Mouse (Mus musculus) stomach, postnatal 0 days (tissue): Measurements from ENCODE around the gene Chmp2b. TPM values are rescaled to one million over a fixed set of nuclear protein-coding genes. Genes with fewer than 3 reads are reported as not detected.

Source experiments
- ATAC-seq: fragments of 200-750 bp; cut with Nextera tagmentation; 2 replicates; pipeline ENCODE4 v1.8.0; 2017; ENCODE audit not compliant: low FRiP score, low TSS enrichment
- DNase-seq: peaks from one replicate; pipeline ENCODE4 v3.0.0-alpha.2; 2016; ENCODE audit warnings: low spot score
- H3K27ac ChIP-seq: fragments of 300-500 bp; sonication (generic); replicated peaks from 2 replicates; pipeline ENCODE4 v1.5.1; 2014; ENCODE audit warnings: mild to moderate bottlenecking, control low read depth
- H3K27me3 ChIP-seq: fragments of 300-500 bp; sonication (generic); 2 replicates; pipeline ENCODE4 v1.6.1; 2014; ENCODE audit warnings: low read length; ENCODE audit not compliant: control insufficient read depth, insufficient read depth
- H3K36me3 ChIP-seq: fragments of 300-500 bp; sonication (generic); 2 replicates; pipeline ENCODE4 v1.6.1; 2014; ENCODE audit warnings: low read length, mixed read lengths; ENCODE audit not compliant: control insufficient read depth, insufficient read depth
- H3K4me1 ChIP-seq: fragments of 300-500 bp; sonication (generic); replicated peaks from 2 replicates; pipeline ENCODE4 v1.6.1; 2014; ENCODE audit warnings: antibody characterized with exemption; ENCODE audit not compliant: control insufficient read depth, insufficient read depth
- H3K4me2 ChIP-seq: fragments of 300-500 bp; sonication (generic); replicated peaks from 2 replicates; pipeline ENCODE4 v1.6.1; 2014; ENCODE audit warnings: low read depth, mild to moderate bottlenecking, control low read depth, moderate library complexity
- H3K4me3 ChIP-seq: fragments of 300-500 bp; sonication (generic); 2 replicates; pipeline ENCODE4 v1.5.1; 2014; ENCODE audit warnings: low read depth, low read length, control low read depth
- H3K9ac ChIP-seq: fragments of 300-500 bp; sonication (generic); 2 replicates; pipeline ENCODE4 v1.6.1; 2014; ENCODE audit warnings: mild to moderate bottlenecking, low read length, control low read depth, mixed read lengths
- H3K9me3 ChIP-seq: fragments of 300-500 bp; sonication (generic); 2 replicates; pipeline ENCODE4 v1.6.1; 2016; ENCODE audit warnings: low read length; ENCODE audit not compliant: control insufficient read depth
- CTCF ChIP-seq: IDR thresholded peaks from 2 replicates; pipeline ENCODE4 v1.5.1; 2016; ENCODE audit warnings: antibody characterized with exemption, low read depth, mild to moderate bottlenecking, moderate library complexity
- EP300 ChIP-seq: optimal IDR thresholded peaks from 2 replicates; pipeline ENCODE3; 2016; ENCODE audit warnings: antibody characterized with exemption
- WGBS: fragments of 180-500 bp; shearing (Covaris S2); extraction: QIAGEN DNeasy Blood & Tissue Kit; methylation state at CpG from one replicate; pipeline ENCODE4 v1.1.7; 2014; 5-methylcytosine and 5-hydroxymethylcytosine counted together
- polyA plus RNA-seq: library from polyadenylated mRNA; unstranded; fragments of >200 nt; fragmentation: Nextera tagmentation; extraction: Ambion mirVana; gene quantifications from 2 replicates; pipeline ENCODE4 v1.2.1, GENCODE M21; 2015

The Chmp2b gene
- polyA plus RNA-seq, 1 experiment from 2014 or later, result 131 TPM

- DNase-seq, result no peak
- H3K27me3 ChIP-seq, result no peaks in the 10 kb centered on the region
- no peak for TF ChIP-seq CTCF
- TF ChIP-seq EP300, result no peak
- no peak within 1 kb of the TSS for H3K9ac ChIP-seq
- 63% methylated on average over 6 of the region's 6 CpGs for WGBS
- H3K4me2 ChIP-seq, result no peak within 1 kb of the TSS
- no peak for ATAC-seq
- H3K36me3 ChIP-seq, result no peaks in the 10 kb centered on the region
- H3K4me3 ChIP-seq, result no peak within 1 kb of the TSS
- no peaks in the 10 kb centered on the region for H3K4me1 ChIP-seq
- H3K27ac ChIP-seq, result no peak within 1 kb of the TSS
- no peaks in the 10 kb centered on the region for H3K9me3 ChIP-seq
Measured at GRCm38 (mm10) chr16:65520211-65520610, 42.3 kb downstream of the Chmp2b start, which contains the start of gene Pou1f1. Gene Pou1f1 (plus strand): TSS chr16:65520511.

GRCm38 (mm10) chr16:65514223-65514622 is 48.3 kb downstream of the Chmp2b start:
- H3K9ac ChIP-seq, result no peak overlapping the region
- no peak overlapping the region for H3K4me3 ChIP-seq
- no peak for TF ChIP-seq CTCF
- no peak for TF ChIP-seq EP300
- no peak overlapping the region for H3K27ac ChIP-seq
- no peak for ATAC-seq
- WGBS, result 72% methylated on average over 7 of the region's 7 CpGs
- H3K9me3 ChIP-seq, result no peaks in the 10 kb centered on the region
- no peak for DNase-seq
- H3K36me3 ChIP-seq, result no peaks in the 10 kb centered on the region
- H3K4me1 ChIP-seq, result no peaks in the 10 kb centered on the region
- H3K4me2 ChIP-seq, result no peak overlapping the region
- H3K27me3 ChIP-seq, result no peaks in the 10 kb centered on the region

GRCm38 (mm10) chr16:65497049-65497448 is 65.5 kb downstream of the Chmp2b start:
- TF ChIP-seq EP300, result no peak
- peak; percentile 81 for TF ChIP-seq CTCF
- 30% methylated on average over 2 of the region's 2 CpGs for WGBS
- Histone ChIP-seq H3K36me3 (no peaks in the 10 kb centered on the region), H3K27me3 (no peaks in the 10 kb centered on the region), H3K4me3 (no peak overlapping the region), H3K9ac (no peak overlapping the region), H3K9me3 (no peaks in the 10 kb centered on the region), H3K27ac (no peak overlapping the region), H3K4me2 (no peak overlapping the region), H3K4me1 (no peaks in the 10 kb centered on the region)
- ATAC-seq (no peak), DNase-seq (no peak)

GRCm38 (mm10) chr16:65496030-65496429 is 66.5 kb downstream of the Chmp2b start:
- H3K36me3 ChIP-seq, result no peaks in the 10 kb centered on the region
- H3K9ac ChIP-seq, result no peak overlapping the region
- H3K4me3 ChIP-seq, result no peak overlapping the region
- TF ChIP-seq EP300 (no peak), CTCF (no peak)
- ATAC-seq, result no peak
- H3K4me2 ChIP-seq, result no peak overlapping the region
- no peak for DNase-seq
- WGBS, result 77% methylated on average over 5 of the region's 5 CpGs
- H3K27me3 ChIP-seq, result no peaks in the 10 kb centered on the region
- H3K9me3 ChIP-seq, result no peaks in the 10 kb centered on the region
- H3K27ac ChIP-seq, result no peak overlapping the region
- H3K4me1 ChIP-seq, result no peaks in the 10 kb centered on the region

Other genes starting within 250 kb of the Chmp2b start
- gene Pou1f1, start 42.2 kb downstream of the Chmp2b start, polyA plus RNA-seq, result 0.10 and 0.11 TPM in 2 replicates